Mouse (Mus musculus) hindlimb bud, embryonic 11.5 days (tissue): ENCODE data around the gene Cdkl2.

Source experiments
- DNase-seq: peaks from one replicate; pipeline ENCODE4 v3.0.0-alpha.2; 2012; ENCODE audit warnings: low read depth, low spot score; ENCODE audit errors: extremely low spot score

Cdkl2 gene

DNA sequence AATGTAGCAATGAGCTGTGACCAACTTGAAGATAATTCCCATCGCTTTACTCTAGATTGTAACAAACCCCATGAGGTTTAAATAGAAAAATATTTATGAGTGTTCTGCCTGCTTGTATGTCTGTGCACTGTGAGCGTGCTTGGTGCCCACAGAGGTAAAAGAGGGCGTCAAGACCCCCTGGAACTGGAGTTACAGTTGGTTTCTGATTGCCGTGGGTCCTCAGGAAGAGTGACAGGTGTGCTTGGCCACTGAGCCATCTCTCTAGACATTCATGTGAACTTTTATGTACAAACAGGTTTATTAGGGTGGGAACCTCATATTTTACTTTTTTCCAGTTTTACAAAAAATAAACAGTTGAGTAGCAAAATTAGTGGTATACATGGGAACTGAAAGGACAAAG lies at the start of gene Cdkl2:
Gene Cdkl2, minus strand, starts transcription at position 101 of the 400 bp plus-strand sequence.
- no peak for DNase-seq

DNA sequence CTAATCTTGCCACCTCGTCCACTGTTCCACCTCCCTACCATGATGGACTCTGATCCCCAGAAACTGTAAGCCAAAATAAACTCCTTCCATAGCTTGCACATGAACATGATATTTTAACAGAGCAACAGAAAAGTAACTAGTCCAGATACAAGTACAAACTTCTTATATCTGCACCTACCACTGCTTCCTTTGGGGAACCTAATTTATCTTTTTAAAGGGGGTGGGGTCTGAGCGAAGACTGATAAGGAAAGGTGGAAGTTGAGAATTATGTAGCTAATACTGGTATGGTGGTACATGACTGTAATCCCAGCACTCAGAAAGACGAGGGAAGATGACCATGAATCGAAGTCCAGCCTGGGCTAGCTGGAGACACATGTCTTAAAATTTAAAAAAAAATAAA lies 43.8 kb upstream of the Cdkl2 start:
- DNase-seq = no peak

DNA sequence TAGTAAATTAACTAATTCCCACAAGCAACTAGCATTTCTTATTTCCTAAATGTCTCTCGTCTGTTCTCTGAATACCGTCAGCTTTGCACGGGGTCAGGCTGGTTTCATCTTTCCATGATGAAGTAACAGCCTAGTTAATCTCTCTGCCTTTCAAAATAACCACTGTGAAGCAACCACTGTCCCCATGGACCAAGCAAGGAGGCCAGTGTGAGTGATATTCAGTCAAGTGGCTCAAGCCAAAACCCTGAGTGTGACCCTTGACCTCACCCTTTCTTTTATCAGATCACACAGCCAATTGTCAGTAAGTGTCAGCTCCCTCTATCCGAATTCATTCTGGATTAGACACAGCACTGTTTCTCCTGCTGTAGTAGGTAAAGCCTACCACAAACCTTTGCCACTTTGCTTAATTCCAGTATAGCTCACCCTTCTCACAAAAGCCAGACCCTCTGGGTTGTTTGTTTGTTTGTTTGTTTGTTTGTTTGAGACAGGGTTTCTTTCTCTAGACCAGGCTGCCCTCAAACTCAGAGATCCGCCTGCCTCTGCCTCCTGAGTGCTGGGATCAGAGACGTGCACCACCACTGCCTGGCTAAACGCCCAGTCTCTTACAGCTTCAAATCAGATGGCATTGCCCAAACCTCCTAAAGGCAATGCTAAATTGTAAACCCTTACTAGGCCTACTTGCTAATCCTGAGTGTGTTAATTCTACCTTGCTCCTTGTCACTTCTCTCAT lies 42.3 kb upstream of the Cdkl2 start:
- DNase-seq = no peak

DNA sequence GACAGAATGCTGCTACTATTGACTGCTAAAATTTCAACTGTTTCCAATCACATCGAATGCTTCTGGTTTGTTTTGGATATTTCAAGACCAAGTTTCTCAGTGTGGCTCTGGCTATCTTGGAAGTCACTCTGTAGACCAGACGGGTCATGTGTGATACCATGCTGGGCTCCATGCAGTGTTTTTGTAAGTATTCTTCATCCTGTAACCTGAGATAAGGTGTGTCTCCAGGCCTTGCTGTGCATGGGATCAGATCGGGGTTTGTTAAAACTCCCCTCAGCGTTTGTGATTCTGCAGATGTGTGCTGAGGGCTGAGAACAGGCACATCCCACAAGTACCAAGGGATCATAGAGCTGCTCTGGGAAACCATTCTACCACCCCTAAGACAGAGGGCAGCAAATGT lies 41.6 kb upstream of the Cdkl2 start:
- no peak for DNase-seq

DNA sequence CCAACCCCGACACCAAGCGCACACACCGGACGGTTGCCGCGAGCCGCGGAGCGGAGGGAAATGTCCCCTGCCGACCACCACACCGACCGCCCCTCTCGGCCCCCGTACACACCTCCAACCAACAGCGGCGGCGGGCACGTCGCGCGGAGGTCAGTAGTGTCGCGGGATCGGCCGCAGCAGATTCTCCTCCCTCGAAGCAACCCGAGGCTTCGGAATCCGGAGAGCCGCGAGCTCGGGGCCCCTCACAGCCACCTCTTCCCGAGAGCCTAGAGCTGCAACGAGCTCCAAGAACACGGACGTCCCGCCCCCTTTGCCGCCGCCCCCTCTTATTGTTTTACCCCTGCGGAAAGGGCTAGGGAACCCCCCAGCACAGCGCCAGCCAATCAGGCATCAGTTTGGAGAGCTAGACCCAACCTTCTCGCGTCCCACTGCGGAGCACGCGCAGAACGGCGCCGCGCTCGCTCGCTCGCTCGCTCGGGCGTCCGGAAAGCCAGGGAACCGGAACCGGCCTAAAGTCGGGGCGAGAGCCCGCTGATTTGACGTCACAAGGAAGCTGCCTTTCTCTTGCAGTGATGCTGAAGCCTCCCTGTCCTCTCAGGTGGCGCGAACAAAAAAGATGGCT lies 39.8 kb upstream of the Cdkl2 start, which contains the start of gene G3bp2:
Gene G3bp2, minus strand, starts transcription at position 303 of the 622 bp plus-strand sequence.
- DNase-seq = peak; percentile 92

DNA sequence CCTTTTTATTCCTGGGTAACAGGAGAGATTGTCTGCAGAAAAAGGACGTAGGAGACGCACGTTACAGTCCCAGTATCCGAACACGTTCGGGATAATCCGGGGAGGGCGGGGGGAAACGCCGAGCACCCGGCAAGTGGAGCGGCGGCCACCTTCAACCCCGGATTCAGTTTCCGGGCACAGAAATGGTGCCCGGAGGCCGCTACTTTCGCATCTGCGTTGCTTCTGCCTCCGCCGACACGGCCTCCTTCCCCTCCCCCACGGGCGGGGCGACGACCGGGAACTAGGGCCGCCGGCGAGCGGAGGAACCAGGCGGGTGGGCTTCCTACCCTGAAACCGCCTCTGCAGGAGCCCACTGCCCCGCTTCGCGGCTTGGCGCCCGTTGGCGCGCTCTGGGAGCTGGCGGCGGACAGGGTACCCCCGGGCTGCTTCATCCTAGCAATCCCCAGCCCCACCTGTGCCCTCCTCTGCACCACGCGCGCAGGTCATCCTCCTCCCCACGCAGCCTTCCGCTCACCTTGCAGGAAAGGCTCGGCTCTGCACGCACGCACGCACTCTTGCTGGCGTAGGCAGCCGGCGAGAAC lies 39.2 kb upstream of the Cdkl2 start:
- DNase-seq = no peak

DNA sequence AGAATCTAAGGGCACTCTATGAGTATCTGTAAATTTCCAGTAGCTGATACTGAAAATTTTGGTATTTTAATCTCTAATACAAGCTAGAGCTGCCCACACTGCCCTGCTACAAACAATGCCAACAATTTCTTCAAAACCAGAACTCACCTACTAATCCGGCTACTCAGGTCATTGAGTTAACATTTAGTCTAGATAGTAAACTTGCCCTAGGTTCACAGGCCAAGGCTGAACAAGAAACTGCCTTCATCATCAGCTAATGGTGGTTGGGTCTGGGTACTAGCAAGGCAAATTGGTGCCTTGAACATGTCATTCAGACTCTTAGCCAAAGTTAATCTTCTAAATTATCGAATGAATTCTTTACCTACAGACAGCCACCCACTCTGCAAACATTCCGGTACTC lies 37.6 kb upstream of the Cdkl2 start:
- no peak for DNase-seq

DNA sequence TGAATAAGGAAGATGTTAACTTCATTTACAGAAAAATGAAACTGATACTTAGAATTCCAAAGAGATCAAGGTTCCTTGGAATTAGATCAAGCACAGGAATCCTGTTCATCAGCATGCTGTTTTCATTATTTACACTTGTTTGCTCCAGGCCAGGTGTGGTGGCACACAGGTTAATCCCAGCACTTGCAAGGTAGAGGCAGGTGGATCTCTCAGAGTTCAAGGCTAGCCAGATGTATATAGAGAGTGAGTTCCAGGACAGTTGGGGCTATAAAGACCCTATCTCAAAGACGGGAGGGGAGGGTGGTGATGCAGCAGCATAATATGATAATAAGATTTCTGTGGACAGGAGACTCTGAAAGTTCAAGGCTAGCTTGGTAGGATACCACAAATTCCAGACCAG lies 36.7 kb upstream of the Cdkl2 start:
- DNase-seq = no peak

DNA sequence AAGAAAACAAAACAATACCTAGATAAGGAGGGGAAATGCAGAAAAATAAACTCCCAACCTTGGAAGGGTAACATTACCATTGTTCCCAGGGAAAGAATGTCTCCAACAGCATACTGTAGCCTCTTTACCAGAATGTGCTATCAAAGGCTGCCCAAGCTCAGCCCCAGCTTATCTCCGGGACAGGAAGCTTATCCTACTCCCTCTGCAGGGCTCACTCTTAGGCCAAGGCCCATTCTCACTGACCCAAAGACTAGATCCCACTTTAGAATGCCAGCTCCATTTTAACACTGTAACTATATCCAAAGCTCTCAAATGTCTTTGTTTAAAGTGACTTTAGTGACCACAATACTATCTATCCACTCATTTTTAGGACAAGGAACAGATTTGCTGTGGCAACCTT lies 35.6 kb upstream of the Cdkl2 start:
- no peak for DNase-seq

DNA sequence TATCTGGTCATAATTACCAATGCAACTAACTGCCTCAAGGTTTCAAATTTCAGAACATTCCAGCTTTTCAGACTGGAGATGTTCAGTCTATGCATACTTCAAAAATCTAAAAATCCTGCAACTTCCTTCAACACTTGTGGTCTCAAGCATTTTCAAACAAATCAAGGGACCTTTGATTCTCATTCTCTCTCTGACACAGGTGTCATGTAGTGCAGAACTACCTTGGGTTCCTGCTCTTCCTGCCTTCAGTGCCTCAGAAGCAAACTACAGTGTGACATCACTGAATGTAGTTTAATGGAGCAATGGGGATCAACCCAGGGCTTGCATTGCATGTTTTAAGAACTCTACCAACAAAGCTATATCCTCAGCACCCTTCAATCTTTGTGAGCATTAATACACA lies 35.1 kb upstream of the Cdkl2 start:
- DNase-seq = no peak

DNA sequence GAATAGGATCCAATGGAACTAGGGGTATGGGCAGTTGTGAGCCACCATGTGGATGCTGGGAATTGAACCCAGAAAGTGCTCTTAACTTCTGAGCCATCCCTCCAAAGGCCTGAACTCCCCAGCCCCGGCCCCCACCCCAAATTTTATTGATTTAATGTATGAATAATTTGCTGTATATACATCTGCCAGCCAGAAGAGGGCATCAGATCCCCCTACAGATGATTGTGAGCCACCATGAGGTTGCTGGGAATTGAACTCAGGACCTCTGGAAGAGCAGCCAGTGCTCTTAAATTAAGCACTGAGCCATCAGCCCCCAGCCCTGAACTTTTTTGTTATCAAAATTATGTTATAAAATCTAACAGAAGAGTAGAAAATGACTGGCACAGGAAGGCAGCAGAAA lies 32.6 kb upstream of the Cdkl2 start:
- no peak for DNase-seq

DNA sequence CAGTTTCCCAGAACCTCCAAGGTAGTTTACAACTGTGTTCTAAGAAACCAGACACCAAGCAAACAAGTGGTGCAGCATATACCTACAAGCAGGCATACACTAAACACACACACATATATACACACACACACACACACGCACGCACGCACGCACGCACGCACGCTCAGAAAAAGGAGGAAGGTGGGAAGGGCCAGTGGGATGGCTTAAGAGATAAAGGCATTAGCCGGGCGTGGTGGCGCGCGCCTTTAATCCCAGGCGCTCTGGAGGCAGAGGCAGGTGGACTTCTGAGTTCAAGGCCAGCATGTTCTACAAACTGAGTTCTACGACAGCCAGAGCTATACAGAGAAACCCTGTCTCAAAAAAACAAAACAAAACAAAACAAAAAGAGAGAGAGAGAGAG lies 30.4 kb upstream of the Cdkl2 start:
- no peak for DNase-seq

DNA sequence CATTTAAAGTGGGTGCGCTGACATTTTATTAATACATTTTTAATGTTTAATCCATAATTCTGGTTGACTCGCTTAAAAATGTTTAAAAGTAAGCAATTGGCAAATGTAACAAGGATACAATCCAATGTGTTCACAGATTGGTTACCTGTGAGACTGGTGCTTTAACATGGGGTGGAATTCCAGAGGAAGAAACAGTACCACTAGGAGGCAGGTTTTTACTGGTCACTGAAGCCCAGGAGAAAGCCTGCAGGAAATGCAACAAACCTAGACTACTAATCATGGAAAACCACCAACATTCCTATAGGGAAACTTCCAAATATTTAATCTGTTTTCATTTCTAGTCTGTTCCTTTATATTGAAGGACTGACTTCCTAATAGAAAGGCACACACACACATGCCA lies 19.5 kb upstream of the Cdkl2 start:
- DNase-seq = no peak

DNA sequence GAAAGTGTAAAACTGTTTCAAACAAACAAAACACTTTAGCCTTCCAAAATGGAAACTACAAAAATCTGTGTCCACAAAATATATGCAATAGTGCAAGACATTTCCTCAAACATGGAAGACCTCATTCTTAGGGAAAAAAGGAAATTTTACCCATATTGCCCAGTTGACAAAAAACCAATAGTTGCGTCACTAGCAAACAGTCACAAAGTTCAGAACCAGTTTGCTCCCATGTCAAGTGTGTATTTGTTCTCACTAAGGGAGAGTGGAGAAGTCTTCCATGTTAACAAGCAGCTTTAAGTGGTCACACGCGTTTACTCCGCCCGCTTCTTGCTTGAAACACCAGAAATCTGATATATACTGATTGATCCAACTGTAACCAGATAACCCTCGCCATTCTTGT lies 9.2 kb upstream of the Cdkl2 start:
- DNase-seq = no peak

DNA sequence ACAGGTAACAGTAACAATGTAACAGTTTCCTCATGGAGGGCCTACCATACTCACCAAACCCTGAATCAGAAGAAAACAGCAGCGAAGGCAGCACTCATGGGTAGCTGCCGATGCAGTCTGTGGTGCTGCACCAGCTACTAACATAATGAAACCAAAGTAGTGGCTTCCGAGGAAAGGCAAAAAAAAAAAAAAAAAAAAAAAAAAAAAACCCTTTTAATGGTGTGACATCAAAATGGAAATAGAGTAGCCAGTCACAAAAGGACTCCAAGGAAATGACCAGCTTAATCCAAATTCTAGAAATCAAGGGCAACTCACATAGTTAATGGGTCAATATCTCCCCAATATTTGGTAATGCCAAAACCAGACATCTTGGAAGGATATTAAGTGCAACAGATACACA lies 6.7 kb upstream of the Cdkl2 start:
- no peak for DNase-seq

DNA sequence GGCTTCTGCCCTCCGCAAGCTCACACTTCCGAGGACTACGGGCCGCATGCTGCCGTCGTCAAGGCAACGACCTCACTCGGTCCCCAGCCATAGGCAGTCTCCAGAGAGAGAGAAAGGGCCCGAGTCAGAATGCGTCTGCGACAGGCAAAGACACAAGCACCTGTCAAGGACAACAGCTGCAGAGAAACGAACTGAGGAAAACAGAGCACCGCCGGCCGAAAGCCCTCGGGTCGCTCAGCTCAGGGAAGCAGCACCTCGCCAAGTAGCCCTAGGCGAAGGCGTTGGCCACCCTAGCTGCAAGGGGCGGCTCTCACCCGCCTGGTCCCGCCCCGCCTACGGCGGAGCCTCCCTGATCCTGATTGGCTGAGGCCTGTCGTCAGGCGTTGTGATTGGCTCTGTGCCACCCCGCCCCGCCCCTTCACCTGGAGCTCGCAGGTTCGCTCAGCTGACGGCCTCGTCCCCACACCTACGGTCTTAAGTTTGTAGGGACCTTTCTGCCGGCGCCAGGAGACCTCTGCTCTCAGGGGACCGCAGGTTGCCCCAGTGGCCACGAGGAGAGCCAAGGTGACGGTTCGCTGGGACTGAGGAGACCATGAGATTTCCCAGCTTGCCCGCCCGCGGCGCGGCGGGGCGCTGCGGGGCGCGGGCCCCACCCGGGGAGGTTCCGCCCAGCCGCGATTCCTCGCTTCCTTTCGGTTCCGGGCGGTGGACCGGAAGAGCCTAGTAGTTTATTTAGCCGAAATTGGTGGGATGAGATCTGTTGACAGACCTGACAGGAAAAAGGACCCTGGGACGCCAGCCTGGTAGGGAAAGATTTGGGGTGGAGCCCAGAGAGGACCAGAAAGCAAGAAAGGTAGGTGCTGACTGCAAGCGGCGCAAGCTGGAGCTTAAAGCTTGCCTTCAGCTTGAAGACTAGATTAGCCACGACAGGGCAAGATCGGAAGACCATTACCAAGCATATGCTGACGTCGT lies 1.0 kb downstream of the Cdkl2 start:
- peak; percentile 44 for DNase-seq

DNA sequence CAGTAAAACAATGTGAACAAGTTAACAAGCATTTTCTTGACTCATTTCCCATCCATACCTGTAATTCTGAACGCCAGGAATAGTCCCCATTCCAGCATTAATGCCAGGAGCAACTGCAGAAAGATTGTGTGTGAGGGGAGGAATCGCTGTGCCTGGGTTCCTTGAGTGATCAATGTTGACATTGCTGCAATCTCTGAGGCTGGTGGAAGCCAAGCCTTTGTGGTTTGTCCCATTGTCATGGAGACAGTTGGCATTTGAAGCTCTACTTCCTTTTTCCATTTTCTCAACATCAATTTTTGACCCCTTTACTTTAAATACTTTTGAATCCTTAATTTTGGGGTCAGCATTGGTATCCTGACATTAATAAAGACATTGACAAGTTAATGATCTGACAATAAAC lies 23.7 kb downstream of the Cdkl2 start:
- DNase-seq = no peak

DNA sequence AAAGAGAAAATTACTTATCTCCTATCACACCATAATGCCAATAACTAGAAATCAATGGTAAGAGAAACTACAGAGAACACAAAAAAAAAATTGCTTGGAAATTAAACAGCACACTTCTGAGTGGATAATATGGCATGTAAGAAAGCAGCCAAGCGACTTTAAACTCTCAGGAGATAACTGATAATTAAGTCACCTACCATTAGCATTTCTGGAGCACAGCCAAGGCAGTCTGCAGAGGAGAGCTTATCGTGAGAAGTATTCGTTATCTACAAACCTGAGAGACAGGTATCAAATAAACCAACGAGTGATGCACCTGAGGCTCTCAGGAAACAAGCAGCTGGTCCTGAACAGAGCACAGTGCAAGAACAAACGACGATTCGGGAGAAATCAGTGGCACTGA lies 31.9 kb downstream of the Cdkl2 start:
- no peak for DNase-seq

DNA sequence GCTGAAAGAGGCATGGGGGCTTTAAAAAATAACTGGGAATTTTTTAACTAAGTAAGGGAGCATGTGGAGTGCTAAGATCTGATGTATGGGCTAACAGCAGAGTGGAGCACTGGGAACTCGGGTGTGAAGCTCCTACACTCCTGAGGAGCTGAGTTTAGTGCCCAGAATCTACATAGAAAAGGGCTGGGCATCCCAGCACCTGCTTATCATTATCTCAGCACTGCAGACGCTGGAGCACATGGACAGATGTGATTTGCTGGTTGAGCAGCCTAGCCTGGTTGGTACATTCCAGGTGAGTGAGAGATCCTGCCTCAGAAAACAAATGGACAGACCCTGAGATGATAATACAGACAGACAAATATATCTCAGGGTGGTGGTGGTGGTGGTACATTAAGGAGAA lies 33.9 kb downstream of the Cdkl2 start:
- no peak for DNase-seq

DNA sequence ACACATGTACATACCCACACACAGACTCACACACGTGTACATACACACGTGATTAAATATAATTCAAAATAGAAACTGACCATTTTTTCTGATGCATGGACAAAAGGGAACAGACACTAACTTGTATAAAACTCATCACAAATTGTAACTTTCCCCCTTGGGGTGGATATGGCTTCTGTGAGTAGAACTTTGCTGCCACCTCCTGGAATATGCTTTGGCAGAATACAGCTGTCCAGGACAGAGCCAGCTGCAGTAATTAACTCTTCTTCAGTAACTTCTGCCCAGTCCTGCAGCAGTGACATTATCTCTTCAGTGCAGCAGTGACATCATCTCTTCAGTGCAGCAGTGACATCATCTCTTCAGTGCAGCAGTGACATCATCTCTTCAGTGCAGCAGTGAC lies 40.7 kb downstream of the Cdkl2 start:
- DNase-seq = no peak

DNA sequence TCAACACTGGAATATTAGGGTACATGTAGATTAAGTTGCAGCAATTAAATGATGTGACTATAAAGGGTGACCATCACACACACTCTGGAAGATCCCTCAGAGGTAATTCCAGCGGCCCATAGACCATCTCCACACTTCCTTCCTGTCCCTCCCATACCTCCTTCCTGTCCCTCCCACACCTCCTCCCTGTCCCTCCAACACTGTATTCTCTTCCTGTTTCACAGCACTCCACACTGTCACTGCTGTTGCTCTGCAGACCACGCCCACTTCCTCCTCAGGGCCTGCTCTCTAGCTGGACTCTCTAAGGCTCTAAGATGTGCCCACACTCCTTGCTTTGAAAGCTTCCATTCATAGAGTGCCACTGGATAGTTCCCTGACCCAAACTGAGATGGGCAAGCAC lies 42.9 kb downstream of the Cdkl2 start:
- no peak for DNase-seq
